Mouse (Mus musculus) 416B (cell line): Measurements from ENCODE around the gene Gatad2a.

ENCODE experiments used
- DNase-seq: peaks from one replicate; pipeline ENCODE4 v3.0.0; 2011; ENCODE audit warnings: low read depth

The Gatad2a gene

DNA sequence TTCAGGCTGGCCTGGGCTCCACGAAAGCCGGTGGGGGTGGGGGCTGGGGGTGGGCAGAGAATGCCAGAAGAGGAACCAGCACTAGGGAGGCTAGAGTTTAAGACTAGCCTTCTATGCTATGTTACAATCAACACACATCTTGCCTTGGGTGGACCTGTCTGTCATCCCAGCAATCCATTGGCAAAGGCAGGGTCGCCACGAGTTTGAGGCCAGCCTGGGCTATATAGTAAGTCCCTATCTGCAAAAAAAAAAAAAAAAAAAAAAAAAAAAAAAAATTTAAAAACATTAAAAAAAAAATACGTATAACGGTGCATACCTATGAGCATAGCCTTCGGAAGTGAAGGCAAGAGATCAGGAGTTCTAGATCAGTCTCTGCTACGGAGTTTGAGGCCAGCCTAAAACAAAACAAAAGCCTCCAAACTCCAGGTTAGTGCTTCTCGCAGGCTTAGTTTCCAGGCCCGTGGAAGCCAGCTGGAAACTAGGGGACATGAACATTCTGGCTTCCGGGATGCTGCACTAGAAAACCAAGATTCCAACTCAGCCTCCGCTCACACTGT lies 95.2 kb downstream of the Gatad2a start:
- DNase-seq, result no peak

DNA sequence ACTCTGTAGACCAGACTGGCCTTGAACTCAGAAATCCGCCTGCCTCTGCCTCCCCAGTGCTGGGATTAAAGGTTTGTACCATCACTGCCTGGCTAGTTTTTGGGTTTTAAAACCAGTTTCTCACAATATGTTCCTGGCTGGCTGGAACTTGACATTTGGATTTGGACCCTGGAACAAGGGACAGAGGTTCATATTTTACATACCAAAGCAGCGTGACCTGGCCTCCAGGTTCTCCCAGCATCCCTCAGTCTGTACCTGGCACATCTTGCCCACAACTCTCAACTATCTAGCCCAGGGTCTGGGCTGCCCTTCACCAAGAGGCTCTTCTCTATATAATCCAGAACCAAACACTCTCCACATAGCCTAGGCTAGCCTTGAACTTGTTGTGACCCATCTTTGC lies 96.3 kb downstream of the Gatad2a start:
- no peak for DNase-seq

DNA sequence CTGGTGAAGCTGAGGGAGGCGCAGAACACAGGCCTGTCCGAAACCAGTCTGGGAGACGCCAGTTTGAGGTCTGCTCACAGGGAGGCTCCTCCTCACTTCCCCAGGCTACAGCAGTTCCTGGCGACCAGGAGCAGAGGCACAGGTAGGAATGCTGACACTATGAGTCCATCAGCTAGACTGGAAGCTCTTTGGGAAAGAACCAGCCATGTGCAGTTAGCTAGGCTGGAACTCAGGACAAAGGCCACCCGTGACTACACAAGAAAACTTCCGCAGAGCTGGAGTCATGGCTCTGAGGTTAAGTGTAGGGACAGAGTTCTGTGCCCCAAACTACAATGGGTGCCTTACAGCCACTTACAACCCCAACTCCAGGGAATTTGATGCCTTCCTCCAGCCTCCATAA lies 98.3 kb downstream of the Gatad2a start:
- DNase-seq, result no peak

DNA sequence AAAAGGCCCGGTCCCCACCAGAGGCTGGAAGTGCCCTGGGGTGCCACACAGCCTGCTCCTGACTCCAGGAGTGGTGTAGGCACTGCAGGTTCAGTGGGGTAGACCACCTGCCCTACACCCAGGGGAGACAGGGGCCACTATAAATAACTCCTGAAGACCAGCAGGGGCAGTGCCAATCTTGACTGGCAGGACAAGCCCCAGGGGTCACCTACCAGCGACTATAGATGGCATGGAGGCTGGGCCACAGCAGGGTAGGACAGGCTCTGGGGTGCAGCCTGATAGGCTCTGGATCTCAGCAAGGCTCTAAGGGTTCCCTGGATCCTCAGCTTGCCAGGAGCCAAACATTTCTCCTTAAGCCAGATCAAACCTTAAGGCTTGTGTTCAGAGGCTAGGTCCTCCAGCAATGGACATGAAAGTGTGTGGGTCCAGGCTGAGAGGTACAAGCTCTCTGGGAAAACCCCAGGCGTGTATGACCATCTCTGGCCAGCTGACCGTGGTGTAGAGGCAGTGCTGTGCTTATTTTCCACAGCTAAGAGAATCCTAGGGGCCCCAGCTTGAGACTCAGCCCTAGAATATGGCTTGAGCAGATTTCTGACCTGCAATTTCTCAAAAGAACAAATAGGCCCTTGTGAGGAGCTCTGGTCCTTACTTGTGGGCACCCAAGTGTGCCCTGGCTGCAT lies 100.3 kb downstream of the Gatad2a start:
- DNase-seq, result no peak

DNA sequence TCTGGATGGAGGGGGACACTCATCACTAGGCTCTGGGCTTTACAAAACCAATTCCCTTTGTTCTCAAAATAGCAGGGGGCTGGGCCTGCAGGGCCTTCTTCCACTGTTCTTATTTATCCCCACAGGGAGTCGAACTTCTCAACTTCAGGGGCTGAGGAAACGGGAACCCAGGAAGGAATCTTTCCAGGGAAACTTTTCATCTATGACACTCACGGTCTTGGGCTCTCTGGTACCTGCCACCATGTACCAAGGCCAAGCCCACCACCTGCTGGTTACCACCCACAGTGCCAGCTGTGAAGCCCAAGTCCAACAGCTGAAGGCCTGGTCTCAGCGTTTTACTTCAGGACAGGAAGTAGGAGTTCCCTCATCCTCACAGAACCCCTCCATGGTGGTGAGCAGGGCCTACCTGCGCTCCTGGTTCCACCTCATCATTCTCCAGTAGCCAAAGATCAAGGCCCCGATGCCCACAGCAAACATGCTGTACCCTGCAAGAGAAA lies 101.3 kb downstream of the Gatad2a start:
- no peak for DNase-seq

DNA sequence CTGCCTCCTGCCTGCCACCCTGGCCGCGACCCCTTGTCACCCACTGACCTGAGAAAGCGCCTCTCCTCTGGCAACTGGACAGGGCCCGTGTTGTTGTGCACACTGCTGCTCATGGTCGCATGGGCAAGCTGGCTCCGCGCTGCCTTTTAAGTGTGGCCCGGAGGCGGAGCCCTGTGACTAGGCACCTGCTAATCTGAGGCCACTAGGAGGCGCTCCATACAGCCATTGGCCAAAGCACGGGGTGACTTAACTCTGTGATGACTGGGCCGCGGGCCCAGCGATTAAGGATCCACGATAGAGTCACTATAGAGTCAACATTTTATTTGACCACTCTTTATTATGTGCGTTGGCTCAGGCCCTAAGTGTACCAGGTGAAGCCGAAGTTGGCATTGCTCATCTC lies 102.3 kb downstream of the Gatad2a start:
- peak; percentile 66 for DNase-seq

DNA sequence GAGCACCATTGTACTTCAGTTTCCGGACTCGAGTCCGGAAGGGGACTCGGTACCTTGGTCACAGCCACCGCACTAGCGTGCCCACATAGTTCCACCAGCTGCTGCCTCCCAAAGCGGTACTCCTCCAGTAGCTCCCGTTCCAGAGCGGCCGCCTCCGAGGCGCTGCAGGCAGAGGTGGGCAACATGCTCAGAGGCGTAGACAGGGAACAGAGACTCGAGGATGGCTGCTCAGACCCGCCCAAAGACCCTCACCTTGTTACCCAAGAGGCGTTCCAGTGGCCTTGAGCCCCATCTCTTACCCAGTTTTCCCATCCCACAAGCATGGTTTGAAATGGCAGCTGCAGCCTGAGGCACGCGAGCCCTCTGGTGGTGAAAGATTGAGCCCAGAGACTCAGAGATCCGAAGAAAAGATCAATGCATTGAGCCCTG lies 105.4 kb downstream of the Gatad2a start:
- DNase-seq, result no peak

DNA sequence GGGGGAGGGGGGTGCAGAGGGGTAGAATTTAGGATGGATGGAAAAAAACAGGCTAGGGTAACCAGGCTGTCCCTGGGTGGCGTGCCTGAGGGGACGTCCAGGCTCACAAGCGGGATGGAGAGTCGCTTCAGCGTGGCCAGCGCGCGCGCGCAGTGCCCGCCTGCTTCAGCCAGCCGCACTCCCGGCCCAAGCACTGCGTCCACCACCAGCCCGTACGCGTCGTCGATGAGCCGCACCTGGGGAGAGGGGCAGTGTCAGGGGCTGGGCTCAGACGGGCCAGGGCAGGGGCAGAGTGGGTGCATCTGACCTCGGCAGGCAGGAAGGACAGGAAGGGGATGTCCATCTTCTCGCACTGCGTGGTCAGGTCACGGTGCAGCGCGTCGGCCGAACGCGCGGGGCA lies 107.3 kb downstream of the Gatad2a start:
- no peak for DNase-seq

DNA sequence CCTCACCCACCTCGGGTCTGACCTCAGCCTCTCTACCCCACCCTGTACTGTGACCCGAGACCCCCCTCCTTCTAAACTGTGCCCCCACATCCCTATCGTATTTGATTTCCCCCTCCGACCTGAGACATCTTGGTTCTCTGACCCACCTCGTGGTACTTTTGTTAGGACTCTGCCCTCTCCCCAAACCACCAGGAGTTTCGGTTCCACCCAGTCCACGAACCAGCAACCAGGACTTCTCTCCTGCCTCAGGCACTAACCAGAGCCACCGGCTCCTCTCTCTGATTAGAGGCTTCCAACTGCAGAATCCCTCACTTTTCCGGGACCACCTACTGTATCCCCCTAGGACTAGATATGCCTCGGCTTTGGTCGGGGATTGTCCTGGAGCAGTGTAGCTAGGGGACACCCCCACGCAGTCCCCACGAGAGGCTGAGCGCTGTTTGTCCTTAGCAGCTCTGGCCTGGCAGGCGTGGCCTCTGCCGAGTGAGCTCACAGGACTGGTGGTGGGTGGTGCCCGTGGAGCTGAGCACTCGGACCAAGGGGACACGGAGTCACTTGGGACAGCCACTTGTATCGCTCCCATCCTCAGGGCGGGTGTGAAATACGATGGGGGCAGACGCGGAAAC lies 107.8 kb downstream of the Gatad2a start:
- DNase-seq, result no peak

DNA sequence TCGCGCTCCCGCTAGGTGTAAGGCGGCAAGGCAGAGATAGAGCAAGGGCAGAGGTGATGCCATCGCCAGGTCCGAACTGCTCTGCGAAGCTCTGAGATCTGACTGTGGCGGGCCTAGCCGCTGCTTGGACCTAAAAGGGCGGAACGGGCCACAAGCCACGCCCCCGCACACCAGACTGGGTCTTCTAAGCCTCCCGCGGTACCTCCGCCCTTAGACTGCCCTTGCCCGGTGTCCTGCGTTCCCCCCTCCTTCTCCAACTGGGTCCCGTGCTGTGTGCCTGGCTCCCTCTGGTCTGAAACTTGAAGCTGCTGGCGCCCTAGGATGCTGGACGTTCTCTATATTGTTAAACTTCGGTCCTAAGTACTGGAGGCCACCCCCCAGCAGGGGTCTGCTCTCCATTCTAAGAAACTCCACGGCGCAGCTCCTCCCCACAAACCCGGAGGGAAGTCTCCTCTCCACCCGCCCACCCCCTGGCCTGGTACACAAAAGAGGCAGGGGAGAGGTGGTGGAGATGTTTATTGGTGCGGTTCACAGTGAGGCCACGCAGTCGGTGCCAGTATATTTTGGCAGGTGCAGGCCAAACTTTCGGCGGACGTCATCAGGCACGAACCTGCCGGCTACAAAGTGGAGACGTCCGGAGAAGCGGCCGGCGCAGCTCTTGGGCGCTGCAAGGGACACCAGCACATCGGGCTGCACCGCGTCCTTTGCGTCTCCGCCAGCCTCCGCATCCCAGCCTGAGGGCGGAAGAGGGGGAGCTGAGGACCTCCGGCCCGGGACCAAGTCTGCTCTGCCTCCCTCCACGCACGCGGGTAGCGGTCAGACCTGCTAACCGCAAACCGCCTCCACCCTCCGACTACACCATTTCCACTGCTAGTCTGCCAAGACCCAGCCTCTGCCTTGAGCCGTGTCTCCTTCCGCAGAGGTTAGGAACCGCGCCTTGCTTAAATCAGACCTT lies 108.6 kb downstream of the Gatad2a start, which contains the start of gene Cilp2:
Cilp2 (minus strand) TSS at position 399 of the 955 bp plus-strand sequence.
- no peak for DNase-seq

DNA sequence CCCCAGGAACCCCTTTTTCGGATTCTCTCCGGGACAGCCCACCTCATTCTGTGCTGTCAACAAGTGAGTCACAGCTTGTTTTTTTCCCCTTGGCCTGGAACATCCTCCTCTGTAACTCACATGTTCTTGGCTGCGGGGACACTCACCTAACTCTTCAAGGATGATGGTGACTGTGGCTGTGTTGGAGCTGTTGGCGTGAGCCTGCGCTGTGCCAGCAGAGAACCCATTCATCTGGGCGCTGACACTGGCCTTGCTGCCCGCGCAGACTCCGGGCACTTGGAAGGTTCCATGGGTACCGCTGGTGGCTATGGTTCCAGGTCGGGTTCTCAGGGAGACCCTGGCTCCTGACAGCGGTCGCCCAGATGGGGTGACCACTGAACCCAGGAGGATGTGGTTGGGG lies 112.0 kb downstream of the Gatad2a start:
- DNase-seq, result no peak

DNA sequence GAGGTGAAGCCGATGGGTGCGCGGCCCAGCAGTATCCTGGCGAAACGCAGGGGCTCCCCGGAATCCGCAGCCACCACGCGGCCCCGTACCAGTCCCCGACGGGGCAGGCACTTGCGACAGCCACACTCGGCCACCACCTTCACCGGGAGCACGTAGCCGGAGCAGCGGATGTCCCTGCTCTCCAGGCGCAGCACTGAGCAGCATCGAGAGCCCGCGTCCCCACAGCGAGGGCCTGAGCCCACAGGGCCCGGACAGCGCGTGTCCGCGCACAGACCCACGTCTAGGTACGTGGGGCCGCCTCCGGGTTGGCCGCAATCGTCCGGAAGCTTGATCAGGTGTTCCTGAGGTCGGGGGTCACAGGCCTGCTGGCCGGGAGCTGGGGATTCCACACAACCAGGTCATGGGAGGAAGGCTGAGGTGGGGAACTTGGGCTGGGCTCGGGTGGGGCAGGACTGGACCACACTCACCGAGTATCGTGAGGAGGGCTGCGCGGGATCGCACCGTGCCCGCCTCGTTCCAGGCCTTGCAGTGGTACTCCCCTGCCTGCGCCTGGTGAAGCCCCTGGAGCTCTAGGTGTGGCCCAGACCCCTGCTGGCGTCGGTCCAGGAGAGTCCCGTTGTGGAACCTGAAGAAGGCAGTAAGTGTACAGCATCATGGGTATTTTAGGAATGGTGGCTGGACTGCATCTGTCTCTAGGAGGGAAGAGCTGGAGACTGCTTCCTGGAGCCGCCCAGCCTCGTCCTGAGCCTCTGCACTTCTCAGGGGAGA lies 113.2 kb downstream of the Gatad2a start:
- DNase-seq, result no peak

DNA sequence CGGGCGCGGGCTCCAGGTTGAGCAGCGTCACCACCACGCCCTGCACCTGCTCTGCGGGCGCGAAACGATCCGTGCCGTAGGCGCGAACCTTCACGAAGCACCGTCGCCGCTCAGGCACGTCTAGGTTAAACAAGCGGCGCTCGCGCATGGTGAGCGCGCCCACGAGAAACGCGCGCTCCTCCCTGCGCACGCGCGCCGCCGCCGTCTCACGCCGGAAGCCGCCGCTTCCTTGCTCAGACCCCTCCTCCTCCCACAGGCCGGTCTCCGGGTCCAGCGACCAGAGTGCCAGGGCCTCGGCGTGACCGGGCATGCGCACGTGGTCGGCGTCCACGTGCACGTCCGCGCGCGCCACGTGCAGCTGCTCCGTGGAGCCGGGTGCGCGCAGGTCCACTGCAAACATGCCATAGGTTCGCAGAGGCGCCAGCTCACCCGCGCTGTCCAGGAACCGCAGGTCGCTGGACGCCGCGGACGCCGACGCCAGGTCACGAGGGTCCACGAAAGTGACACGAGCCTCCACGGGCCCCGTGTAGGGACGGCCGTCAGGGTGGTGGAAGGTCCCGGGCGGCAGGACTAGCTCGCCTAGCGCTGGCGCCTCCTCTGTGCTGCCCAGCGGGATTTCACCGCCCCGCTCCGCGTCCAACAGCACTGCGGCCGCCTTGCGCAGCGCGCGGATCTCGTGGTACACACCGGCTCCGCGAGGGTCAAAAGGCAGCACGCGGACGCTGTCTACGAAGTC lies 114.0 kb downstream of the Gatad2a start:
- DNase-seq, result no peak

DNA sequence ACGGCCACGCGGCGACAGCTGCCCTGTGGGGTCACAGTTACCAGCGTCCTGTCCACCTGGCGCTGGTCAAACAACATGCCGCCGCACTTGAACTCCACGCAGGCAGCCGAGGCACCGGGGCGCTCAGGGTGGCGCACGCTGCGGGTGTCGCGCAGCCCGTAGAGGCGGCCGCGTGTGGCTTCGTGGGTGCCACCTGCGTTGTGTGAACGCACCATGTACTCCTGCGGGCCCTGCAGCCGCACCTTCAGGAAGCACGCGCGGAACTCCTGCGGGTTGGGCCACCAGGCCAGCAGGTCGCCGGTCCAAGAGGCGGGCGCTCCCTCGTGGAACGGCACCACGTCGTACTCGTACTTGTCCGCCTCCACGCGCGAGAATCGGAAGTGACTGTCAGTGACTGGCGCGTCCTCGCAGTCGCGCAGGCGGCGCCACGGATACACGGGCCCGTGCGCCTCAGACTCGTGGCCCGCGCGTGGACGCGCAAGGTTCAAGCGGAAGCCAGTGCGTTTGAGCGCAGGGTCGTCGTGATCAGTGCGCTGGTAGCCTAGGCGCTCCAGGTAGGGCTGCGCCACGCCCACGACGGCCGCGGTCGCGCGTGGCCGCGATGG lies 114.8 kb downstream of the Gatad2a start:
- no peak for DNase-seq

DNA sequence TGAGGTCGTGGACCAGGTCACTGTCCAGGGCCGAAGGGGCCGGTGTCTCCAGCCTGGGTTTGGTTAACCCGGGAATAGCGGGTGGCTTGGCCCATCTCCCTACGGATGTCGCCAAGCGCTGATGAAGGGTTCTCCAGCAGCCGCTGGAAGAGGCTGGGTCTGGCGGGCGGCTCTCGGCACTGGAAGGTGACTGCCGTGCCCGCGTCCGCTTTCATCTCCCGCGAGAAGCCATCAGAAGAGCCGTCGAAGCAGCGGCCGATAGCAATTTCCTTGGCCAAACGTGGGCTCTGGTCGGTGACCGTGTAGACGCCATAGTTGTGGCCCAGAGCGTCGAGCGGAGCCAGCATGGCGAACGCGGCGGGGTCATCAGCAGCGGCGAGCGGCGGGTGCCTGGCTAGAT lies 115.3 kb downstream of the Gatad2a start:
- no peak for DNase-seq

DNA sequence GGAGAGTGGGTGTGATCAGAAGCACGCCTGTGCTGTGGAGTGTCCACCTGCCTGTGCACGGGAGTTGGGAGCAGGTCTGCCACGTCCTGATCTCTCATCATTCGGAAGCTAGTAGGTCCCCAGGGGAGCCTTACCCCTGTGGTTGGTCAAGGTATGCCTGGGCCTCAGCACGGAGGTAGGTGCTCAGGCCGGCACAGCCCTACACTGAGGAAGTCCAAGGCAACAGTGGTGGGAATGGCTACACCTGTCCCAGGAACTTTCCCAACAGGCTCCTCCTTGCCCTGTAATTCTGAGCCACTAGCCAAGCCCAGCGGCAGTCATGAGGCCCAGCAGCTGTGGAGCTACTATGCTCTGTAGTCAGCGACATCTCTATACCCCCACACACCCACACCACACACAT lies 116.5 kb downstream of the Gatad2a start:
- DNase-seq, result no peak

DNA sequence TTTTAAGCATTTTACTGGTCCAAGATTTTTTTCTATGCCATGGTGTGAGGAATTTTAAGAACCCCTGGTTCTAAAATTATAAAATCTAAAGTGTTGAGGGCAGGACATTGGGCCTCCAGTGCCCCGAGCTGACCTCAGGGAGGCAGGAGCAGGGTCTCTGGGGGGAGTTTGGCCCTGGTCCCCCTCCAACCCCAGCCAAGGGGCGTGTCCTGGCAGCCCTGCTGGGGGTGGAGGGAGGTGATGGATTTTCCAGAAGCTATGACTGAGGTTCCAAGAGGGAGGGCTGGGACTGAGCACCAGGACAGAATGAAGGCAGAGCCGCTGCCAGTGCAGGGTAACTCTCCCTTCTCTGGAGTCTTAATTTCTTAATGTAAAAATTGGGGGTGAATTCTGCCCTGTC lies 118.2 kb downstream of the Gatad2a start:
- no peak for DNase-seq

DNA sequence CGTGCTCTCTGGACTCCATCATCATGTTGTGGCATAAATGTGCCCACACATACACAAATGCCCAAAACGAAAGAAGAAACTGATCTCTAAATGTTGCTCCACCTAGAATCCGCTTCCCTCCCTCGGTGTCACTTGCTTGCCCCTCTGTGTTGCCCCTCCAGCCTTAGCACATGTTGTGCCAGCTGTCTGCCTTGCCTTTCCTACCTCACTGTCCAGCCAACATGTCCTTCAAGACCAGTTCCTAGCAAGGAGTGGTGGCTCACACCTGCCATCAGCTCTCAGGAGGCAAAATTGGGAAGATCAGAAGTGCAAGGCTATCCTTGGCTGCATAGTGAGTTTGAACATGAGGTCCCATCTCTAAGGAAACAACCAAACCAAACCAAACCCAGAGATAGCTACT lies 118.8 kb downstream of the Gatad2a start:
- no peak for DNase-seq

DNA sequence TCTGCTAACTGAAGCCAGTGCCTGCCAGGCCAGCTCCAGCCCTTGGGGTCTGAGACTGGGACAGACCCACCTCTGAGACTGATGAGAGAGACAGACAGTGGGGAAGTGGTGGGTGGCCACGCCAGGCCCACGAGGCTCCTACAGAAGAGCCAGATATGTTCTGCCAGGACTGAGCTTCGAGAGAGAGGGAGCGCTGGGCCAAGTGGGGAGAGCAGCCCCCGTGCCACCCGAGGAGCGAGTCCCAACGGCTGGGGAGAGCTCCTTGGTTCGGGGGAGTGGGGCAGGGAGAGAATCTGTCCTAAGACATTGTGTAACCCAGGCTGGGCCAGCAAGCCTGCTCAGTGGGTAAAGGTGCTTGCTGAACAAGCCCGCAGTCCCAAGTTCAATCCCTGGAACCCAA lies 119.2 kb downstream of the Gatad2a start:
- DNase-seq, result no peak

DNA sequence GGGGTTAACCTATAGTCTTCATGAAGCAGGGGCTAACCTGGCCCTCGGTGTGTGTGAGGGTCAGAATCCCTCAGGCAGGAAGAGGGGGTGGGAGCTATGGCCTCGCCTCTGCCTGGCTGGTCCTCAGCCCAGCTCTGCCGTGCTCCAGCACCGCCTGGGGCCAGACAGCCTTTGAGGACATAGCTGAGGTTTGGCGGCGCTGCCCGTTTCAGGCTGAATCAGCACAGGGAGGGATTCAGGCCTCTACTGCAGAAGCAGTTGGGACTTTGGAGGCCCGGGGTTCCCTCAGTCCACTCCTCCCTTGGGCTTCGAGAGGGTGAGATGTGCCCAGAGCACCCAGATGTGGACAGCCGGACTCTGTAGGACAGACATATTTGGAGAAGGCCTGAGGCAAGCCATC lies 120.1 kb downstream of the Gatad2a start:
- no peak for DNase-seq
